Mouse (Mus musculus) CD4-positive naive resting alpha-beta T cell, adult 76 days (primary cell): ENCODE measurements around the gene Zfp68. TPM values are rescaled to one million over a fixed set of nuclear protein-coding genes. Genes with fewer than 3 reads are reported as not detected.

Experiments
- total RNA-seq: library from RNA; stranded (reverse); gene quantifications from one replicate; pipeline ENCODE4 v1.2.4, GENCODE M21; 2023

Zfp68 gene
- 46.2 TPM for total RNA-seq

DNA sequence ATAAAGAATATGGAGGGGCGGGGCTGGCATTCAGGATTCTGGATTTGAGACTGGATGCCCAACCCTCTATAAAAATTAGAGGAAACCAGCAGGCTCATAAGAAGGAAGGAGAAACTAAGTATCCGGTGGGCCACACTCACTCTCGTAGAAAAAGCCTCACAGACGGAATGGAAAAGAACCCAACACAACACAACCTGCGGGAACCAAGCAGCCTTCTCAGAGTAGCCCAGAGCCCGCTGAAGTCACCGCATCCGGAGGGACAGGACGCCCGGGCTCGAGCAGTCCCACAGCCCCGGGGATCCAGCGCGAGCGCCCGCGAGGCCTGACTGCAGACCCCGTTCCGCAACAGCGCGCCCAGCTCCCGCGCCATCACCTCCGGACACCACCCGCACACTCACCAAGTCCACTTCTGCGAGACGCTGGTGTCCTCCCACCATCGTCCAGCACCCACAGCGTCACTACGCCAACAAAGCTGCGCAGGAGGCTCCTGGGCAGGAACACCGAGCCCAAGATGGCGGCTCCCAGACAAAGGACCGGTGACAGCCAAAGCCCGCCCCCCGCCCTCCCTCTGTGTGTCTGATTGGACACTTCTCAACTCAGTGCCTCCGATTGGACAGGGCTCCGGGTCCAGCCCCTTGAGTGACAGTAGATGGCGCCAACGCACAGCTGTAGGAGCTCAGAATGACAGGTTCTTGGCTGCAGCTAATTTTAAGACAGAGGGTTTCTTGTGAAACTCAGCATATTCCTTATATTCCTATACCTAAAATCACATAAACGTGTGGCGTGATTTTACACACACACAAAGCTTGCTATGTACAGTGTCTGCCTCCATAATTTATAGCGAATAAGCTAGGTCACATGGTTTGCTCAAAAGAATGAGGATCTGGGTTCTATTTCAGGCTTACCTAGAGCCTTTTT, at the start of gene Zfp68:
Gene Zfp68, minus strand, starts transcription at position 551 of the 918 bp plus-strand sequence.

DNA sequence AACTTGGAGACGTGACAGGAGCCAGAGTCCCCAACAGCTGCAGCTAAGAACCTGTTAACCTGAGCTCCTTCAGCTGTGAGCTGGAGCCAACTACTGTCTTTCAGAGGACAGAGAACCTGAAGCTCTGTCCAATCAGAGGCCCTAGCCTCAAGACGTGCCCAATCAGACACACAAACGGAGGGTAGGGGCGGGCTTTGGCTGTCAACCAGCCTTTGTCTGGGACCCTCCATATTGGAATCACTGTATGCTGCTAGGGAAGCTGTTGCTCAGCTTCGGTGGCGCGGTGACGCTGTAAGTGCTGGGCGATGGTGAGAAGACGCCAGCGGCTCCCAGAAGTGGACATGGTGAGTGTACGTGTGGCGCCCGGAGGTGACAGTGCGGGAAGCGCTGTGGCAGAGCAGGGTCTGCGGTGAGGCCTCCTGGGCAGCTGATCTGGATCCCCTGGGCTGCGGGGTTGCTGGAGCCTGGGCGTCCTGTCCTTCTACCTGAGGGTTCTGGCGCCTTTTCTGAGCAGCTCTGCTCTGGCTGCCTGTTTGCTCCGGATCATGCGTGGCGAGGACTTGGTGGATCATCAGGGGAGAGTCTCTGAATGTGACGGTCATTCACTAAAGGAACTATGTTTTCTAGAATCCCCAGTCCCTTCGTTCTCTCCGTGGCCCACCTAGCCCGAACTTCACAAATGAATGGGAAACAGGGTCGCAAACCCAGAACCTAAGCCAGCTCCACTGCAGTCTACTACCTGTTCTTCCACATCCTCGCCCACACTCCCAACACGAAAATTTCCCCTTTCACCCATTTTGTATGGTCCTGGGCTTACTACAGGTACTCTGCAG, 3.3 kb upstream of the Zfp68 start, which contains the start of gene A430033K04Rik:
Gene A430033K04Rik, plus strand, starts transcription at position 215 of the 833 bp plus-strand sequence.

DNA sequence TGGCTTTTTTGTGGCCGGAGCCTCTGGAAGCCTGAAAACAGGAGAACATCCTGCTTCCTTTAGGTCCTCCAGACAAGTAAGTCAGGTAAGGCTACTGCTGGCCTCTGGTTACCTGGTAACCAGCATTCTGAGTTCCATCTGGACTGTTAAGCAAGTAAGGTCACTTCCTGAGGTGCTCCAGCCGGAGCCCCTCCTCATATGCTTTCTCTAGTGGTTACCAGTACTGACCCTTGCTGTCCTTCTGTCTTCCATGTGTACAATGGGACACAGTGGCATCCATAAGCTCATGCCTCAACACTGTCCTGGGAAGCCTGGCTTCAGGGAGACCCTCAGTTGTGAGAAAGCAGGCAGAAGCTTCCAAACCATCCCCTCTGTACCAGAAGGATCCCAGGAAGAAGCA, 54.9 kb downstream of the Zfp68 start, which contains the start of gene 1700123K08Rik:
Gene 1700123K08Rik, minus strand, starts transcription at position 101 of the 400 bp plus-strand sequence.

Other genes with a start within 250 kb of the Zfp68 start
- 17.1 TPM for gene Zfp157, start 178.3 kb downstream of the Zfp68 start, total RNA-seq
- not detected for gene 1700123K08Rik, start 55.0 kb downstream of the Zfp68 start, total RNA-seq
- 5.1 TPM for gene A430033K04Rik, start 3.1 kb upstream of the Zfp68 start, total RNA-seq
- not detected for gene Fam20c, start 134.8 kb upstream of the Zfp68 start, total RNA-seq
- not detected for gene Gm5294, start 200.3 kb upstream of the Zfp68 start, total RNA-seq